Mouse (Mus musculus) liver, postnatal 0 days (tissue): Measurements from ENCODE around the gene Pparg.

Source experiments
- CTCF ChIP-seq: sonication (generic); IDR thresholded peaks from 2 replicates; pipeline ENCODE4 v1.5.1; 2016; ENCODE audit warnings: antibody characterized with exemption, low read depth
- EP300 ChIP-seq: IDR thresholded peaks from 2 replicates; pipeline ENCODE4 v1.6.1; 2016; ENCODE audit warnings: antibody characterized with exemption, low read depth, mild to moderate bottlenecking

- TF ChIP-seq CTCF: 0 out of 2 replicates have a peak, but pooled peaks have one; percentile 24
- TF ChIP-seq EP300: no peak
Measured at GRCm38 (mm10) chr6:115360776-115361605, at the start of gene Pparg.
